Mouse (Mus musculus) neural tube, embryonic 15.5 days (tissue): ENCODE data around the gene Cux1. TPM values are rescaled to one million over a fixed set of nuclear protein-coding genes. Genes with fewer than 3 reads are reported as not detected.
A peak's percentile ranks its signal among the peaks of the same experiment; 100 is the strongest.

ENCODE experiments used
- ATAC-seq: fragments of 200-750 bp; cut with Nextera tagmentation; 2 replicates; pipeline ENCODE4 v1.8.0; 2017; ENCODE audit warnings: mild to moderate bottlenecking, moderate TSS enrichment, moderate library complexity; ENCODE audit not compliant: low FRiP score
- H3K27ac ChIP-seq: fragments of 300-500 bp; sonication (generic); replicated peaks from 2 replicates; pipeline ENCODE4 v1.5.1; 2015; ENCODE audit warnings: mild to moderate bottlenecking, inconsistent platforms
- H3K27me3 ChIP-seq: fragments of 300-500 bp; sonication (generic); replicated peaks from 2 replicates; pipeline ENCODE4 v1.6.1; 2015; ENCODE audit warnings: inconsistent platforms
- H3K36me3 ChIP-seq: fragments of 300-500 bp; sonication (generic); 2 replicates; pipeline ENCODE4 v1.6.1; 2015; ENCODE audit warnings: inconsistent platforms
- H3K4me1 ChIP-seq: fragments of 300-500 bp; sonication (generic); 2 replicates; pipeline ENCODE4 v1.6.1; 2015; ENCODE audit warnings: inconsistent platforms
- H3K4me2 ChIP-seq: fragments of 300-500 bp; sonication (generic); 2 replicates; pipeline ENCODE4 v1.6.1; 2015; ENCODE audit warnings: inconsistent platforms, mild to moderate bottlenecking, moderate library complexity
- H3K4me3 ChIP-seq: fragments of 300-500 bp; sonication (generic); replicated peaks from 2 replicates; pipeline ENCODE4 v1.5.1; 2015; ENCODE audit warnings: mild to moderate bottlenecking, inconsistent platforms
- H3K9ac ChIP-seq: fragments of 300-500 bp; sonication (generic); replicated peaks from 2 replicates; pipeline ENCODE4 v1.6.1; 2015; ENCODE audit warnings: mild to moderate bottlenecking, inconsistent platforms
- H3K9me3 ChIP-seq: fragments of 300-500 bp; sonication (generic); replicated peaks from 2 replicates; pipeline ENCODE4 v1.6.1; 2016; ENCODE audit warnings: inconsistent platforms
- WGBS: fragments of 180-500 bp; shearing (Covaris S2); methylation state at CpG from one replicate; pipeline ENCODE4 v1.1.7; 2015; ENCODE audit warnings: mixed read lengths; 5-methylcytosine and 5-hydroxymethylcytosine counted together
- polyA plus RNA-seq: library from polyadenylated mRNA; unstranded; fragments of >200 nt; fragmentation: Nextera tagmentation; extraction: Ambion mirVana; gene quantifications from 2 replicates; pipeline ENCODE4 v1.2.1, GENCODE M21; 2015

Cux1 gene
- polyA plus RNA-seq, 1 experiment from 2014 or later: 87.8 TPM

DNA sequence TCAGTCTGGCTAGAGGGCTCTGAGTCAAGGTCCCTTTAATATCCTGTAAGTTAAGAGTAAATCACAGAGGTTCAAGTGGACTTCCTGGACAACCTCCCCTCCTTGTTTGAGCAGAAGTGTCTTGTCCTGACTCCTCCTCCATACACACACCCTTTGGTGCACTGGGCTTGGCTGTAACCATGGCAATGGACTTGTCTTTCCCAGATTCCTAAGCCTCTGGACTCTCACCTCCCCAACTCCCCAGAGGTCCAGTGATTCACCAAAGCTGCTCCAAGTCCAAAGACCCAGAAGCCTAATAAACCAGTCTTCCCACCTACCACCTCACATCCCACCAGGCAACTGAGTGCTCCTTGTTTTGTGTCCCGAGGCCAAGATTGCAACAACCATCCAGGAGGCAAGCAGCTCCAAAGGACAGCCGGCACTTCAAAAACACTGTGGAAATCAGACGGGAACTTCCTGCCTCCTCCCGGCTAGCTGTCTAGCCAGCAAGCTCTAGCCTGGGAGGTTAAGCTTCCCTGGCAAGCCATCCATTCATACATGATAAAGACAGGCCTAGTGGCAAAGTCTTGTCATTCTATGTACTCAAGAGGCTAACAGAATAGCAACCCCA is 17.5 kb upstream of the Cux1 start:
- Histone ChIP-seq H3K4me3 (no peak overlapping the region), H3K9me3 (no peaks in the 10 kb centered on the region), H3K4me2 (no peak overlapping the region), H3K27ac (no peak overlapping the region), H3K9ac (no peak overlapping the region), H3K36me3 (no peaks in the 10 kb centered on the region), H3K4me1 (peaks cover 14% of the 10 kb centered on the region), H3K27me3 (peaks cover 23% of the 10 kb centered on the region)
- WGBS: 56% methylated on average over 4 of the region's 4 CpGs
- no peak for ATAC-seq

DNA sequence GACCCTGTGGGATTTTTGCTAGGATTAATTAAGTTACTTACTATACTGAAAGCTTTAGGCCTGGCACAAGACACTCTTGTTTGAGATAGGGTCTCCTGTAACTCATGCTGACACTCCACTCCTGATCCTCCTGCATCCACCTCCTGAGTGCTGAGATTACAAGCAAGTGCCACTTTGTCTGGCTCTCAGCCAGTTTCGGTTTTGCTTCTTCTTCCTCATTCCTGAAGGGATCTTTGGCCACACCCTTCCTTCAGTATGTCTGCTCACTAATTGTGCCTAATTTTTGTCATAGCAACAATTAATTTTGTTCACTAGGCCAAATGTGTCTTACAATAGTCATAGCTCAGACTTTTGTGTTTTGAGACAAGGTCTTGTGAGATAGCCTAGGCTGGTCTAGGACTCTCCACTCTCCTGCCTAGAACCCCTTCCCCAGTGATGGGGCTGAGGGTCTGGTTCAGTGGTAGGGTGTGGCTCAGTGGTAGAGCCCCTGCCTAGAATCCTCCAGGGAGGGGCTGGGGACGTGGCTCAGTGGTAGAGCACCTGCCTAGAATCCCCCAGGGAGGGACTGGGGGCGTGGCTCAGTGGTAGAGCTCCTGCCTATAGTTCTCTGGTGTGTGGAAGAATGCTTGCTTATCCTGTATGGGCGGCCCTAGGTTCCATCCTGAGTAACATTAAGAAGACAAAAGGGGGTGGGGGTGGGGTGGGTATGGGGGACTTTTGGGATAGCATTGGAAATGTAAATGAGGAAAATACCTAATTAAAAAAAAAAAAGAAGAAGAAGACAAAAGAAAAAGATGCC is 16.6 kb upstream of the Cux1 start:
- no peak overlapping the region for H3K9ac ChIP-seq
- H3K27me3 ChIP-seq: peaks cover 23% of the 10 kb centered on the region
- no peak overlapping the region for H3K4me3 ChIP-seq
- WGBS: 78% methylated on average over 4 of the region's 4 CpGs
- no peaks in the 10 kb centered on the region for H3K9me3 ChIP-seq
- no peak overlapping the region for H3K27ac ChIP-seq
- H3K36me3 ChIP-seq: no peaks in the 10 kb centered on the region
- H3K4me1 ChIP-seq: peaks cover 14% of the 10 kb centered on the region
- no peak for ATAC-seq
- no peak overlapping the region for H3K4me2 ChIP-seq

DNA sequence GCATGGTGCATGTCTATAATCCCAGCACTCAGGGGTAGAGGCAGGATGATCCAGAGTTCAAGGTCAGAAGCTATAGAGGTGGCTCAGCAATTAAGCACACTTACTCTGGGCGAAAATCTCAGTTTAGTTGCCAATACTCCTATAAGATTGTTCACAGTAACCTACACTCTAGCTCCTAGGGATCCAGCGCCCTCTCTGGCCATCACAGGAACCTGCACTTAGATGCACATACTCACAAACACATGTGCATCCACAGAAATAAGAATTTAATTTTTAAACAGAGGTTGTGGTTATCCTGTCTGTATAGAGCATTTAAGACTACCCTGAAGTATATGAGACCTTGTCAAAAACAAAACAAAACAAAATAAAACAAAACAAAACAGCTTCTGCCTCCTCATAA is 16.0 kb upstream of the Cux1 start:
- WGBS: 85% methylated on average over 2 of the region's 2 CpGs
- Histone ChIP-seq H3K9ac (no peak overlapping the region), H3K9me3 (no peaks in the 10 kb centered on the region), H3K4me1 (peaks cover 14% of the 10 kb centered on the region), H3K27ac (no peak overlapping the region), H3K36me3 (no peaks in the 10 kb centered on the region), H3K27me3 (peaks cover 23% of the 10 kb centered on the region), H3K4me3 (no peak overlapping the region), H3K4me2 (no peak overlapping the region)
- no peak for ATAC-seq

DNA sequence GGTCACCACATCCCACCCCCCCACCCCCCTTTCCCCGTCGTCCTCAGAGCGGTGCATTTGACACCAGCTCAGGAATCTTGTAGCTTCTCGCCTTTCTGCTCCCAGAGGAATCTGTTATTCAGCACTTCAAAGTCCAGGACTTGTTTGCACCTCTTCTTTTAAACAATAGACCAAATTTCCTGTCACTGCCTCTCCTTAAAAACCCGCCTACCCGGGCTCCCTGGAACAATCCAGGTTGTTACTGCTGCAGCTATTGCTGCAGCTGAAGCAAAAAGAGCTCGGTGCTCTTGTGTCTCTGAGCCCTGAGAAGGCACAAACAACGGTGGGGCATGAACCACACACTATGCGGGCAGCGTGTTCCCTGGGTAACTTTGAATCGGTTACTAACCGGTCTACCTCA is 14.9 kb upstream of the Cux1 start:
- Histone ChIP-seq H3K4me3 (no peak overlapping the region), H3K27ac (no peak overlapping the region), H3K4me1 (peaks cover 14% of the 10 kb centered on the region), H3K36me3 (no peaks in the 10 kb centered on the region), H3K4me2 (peak overlapping the region; percentile 34), H3K9me3 (no peaks in the 10 kb centered on the region), H3K9ac (no peak overlapping the region), H3K27me3 (peaks cover 23% of the 10 kb centered on the region)
- ATAC-seq: no peak
- WGBS: 5% methylated on average over 12 of the region's 12 CpGs

DNA sequence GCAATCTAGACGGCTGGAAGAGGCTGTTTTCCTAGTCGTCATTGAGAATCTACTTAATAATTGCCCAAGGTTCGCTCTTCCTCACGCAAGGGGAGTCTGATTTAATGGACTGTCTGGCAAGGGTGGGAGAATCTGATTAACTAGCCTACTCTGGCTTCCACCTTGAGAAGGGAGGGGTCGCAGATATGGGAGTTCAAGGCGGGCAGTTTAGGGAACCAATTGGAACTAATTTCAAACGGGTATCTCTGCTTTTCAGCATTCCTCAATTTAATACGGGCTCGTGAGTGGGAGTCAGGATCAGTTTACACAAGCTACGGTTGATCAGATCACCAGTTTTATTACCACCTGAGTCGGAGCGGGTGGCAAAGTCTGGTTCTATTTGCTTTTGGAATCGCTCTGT is 14.3 kb upstream of the Cux1 start:
- H3K27me3 ChIP-seq: peaks cover 23% of the 10 kb centered on the region
- H3K27ac ChIP-seq: no peak overlapping the region
- no peak overlapping the region for H3K4me3 ChIP-seq
- peak overlapping the region; percentile 14; the same call in 1 of the 2 replicates for H3K9ac ChIP-seq
- no peaks in the 10 kb centered on the region for H3K9me3 ChIP-seq
- ATAC-seq: no peak
- peaks cover 14% of the 10 kb centered on the region for H3K4me1 ChIP-seq
- no peaks in the 10 kb centered on the region for H3K36me3 ChIP-seq
- peak overlapping the region; percentile 34 for H3K4me2 ChIP-seq
- WGBS: 2% methylated on average over 13 of the region's 13 CpGs

DNA sequence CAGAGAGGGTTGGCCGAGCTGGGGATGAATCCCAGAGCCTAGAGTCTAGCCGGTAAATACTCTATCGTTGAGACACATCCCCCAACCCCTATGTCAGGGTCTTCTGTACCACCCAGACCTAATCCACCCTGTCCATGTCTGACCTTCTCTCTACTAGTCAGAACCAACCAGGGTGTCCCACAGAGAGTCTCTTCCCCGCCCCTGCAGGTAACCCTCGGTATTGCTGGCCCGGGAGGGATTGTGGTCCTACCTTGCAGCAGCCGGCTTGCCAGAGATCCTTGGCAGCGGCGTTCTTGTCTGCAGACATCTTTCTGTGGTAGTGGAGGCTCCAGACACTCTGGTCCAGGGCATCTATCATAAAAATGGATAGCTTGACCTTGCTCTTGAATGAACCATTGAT is 13.9 kb upstream of the Cux1 start:
- Histone ChIP-seq H3K27me3 (peaks cover 23% of the 10 kb centered on the region), H3K4me3 (no peak overlapping the region), H3K27ac (no peak overlapping the region), H3K4me2 (peak overlapping the region; percentile 34), H3K36me3 (no peaks in the 10 kb centered on the region), H3K9me3 (no peaks in the 10 kb centered on the region), H3K4me1 (peaks cover 14% of the 10 kb centered on the region), H3K9ac (no peak overlapping the region)
- no peak for ATAC-seq
- 18% methylated on average over 9 of the region's 9 CpGs for WGBS

DNA sequence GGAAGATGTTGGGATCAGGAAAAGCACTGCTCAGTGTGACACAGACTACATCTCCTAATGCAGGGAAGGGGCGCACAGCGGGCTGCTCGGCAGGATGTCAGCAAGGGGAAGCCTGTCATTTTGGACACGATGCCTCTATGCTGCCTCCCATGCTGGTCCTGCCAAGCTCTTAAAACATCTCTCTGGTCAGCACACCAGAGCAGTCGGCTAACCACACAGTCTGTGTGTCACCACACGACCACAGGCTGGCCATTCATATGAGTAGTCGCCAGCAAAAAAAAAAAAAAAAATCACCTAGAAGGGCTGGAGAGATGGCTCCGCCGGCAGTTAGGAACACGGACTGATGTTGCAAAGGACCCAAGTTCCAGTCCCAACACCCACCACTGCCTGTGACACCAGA is 10.9 kb upstream of the Cux1 start:
- Histone ChIP-seq H3K4me2 (no peak overlapping the region), H3K27ac (no peak overlapping the region), H3K4me3 (no peak overlapping the region), H3K36me3 (no peaks in the 10 kb centered on the region), H3K4me1 (peaks cover 14% of the 10 kb centered on the region), H3K9ac (no peak overlapping the region), H3K27me3 (peaks cover 23% of the 10 kb centered on the region), H3K9me3 (no peaks in the 10 kb centered on the region)
- ATAC-seq: no peak
- WGBS: 57% methylated on average over 10 of the region's 10 CpGs

DNA sequence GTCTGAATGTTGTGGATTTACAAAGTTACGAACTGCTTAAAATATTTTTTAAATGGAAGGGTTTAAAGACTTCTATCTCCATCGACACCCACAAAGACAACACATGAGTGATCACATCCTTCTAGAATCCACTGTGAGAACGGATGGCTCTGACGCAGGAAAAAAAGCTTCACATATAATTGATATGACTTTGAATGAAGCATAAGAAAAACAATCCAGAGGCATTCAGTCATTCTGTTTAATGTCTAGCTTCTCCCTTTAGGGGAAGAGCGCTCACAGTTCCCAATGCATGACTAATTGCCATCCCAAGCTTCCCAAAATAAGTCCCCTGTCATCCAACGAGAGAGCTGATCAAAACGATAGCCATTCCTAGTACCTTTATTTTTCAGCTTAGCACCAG is 2.9 kb upstream of the Cux1 start:
- no peaks in the 10 kb centered on the region for H3K9me3 ChIP-seq
- peaks cover 14% of the 10 kb centered on the region; the same call in 1 of the 2 replicates for H3K27me3 ChIP-seq
- no peak overlapping the region for H3K4me2 ChIP-seq
- no peaks in the 10 kb centered on the region for H3K36me3 ChIP-seq
- no peak overlapping the region for H3K4me3 ChIP-seq
- H3K27ac ChIP-seq: no peak overlapping the region
- peaks cover 22% of the 10 kb centered on the region for H3K4me1 ChIP-seq
- ATAC-seq: no peak
- WGBS: 51% methylated on average over 7 of the region's 7 CpGs
- H3K9ac ChIP-seq: no peak overlapping the region

DNA sequence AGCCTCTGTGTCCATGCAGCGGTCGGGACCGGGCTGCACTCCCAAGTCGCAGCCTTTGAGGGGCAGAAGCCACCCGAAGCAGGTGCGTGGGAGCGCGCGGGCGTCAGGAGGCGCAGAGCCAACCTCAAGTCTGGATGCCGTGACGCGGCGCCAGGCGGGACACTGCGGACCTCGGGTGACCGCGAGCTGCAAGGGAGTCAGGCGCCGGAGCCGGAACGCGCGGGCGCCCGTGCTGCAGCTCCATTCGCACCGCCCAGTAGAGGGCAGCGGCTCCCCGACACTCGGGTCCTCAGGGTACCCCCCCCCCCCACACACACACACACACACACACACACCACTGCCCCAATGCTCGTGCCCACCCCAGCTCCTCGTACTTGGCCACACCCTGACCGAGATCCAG is 1.5 kb upstream of the Cux1 start:
- no peaks in the 10 kb centered on the region for H3K9me3 ChIP-seq
- H3K27me3 ChIP-seq: peaks cover 14% of the 10 kb centered on the region; the same call in 1 of the 2 replicates
- no peak for ATAC-seq
- H3K4me2 ChIP-seq: peak overlapping the region; percentile 98
- no peak overlapping the region for H3K27ac ChIP-seq
- no peaks in the 10 kb centered on the region for H3K36me3 ChIP-seq
- H3K4me1 ChIP-seq: peaks cover 34% of the 10 kb centered on the region
- H3K4me3 ChIP-seq: peak overlapping the region; percentile 98
- 0% methylated on average over 29 of the region's 36 CpGs for WGBS
- H3K9ac ChIP-seq: peak overlapping the region; percentile 31; the same call in 1 of the 2 replicates

DNA sequence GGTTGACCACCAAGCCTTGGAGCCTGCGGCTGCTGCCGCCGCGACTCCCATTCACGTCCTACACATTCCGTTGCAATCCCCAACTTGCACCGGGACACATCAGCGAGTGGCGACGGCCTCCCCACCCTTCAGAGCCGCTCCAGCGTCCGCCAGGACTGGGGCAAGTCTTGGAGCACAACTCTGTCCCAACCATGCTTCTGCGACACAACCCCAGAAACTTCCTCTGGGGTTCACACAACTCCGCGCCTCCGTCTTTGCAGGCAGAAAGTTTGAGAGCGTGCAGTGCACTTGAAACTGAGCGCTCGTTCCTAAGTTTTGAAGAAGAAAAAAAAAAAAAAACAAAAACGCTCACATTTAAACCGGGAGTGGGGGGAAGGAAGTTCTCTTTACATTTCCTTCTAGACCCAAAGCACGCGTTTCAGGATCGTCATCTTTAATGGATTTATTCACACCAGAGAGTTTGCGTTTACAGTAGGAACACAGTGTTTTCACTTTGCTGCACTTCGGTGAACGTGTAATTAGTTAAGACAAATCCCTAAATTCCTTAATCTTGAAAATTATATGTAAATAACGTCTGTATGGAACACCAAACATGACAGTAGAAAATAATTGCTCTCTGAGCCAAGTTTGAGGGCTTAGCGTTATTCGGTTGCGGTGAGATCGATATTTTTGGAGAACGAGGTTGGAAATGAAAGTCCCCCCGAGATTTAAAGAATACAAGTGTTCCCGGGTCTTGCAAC is 906 bp upstream of the Cux1 start:
- WGBS: under 1% methylated on average over 36 of the region's 36 CpGs
- Histone ChIP-seq H3K4me1 (peaks cover 40% of the 10 kb centered on the region), H3K9ac (peak overlapping the region; percentile 97), H3K4me2 (peak overlapping the region; percentile 98), H3K27me3 (peaks cover 14% of the 10 kb centered on the region; the same call in 1 of the 2 replicates), H3K4me3 (peak overlapping the region; percentile 98), H3K36me3 (no peaks in the 10 kb centered on the region), H3K9me3 (no peaks in the 10 kb centered on the region), H3K27ac (peak overlapping the region; percentile 97)
- no peak for ATAC-seq

DNA sequence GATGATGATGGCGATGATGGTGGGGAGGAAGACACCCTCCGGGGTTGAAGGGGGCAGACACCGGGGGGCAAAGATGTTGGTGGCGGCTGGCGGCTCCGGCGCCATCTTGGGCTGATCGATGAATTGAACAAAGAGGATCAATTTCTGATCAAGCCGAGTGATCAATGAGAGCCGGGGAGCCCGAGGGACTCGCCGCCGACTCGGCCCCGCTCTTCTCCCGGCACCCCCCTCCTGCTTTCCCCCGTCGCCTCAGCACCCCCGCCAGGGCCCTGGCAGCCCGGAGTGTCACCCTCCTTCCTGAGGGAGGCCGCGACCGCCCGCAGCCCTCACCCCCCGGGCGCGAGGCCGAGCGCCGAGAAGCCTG is 496 bp downstream of the Cux1 start:
- peaks cover 44% of the 10 kb centered on the region for H3K4me1 ChIP-seq
- WGBS: under 1% methylated on average over 31 of the region's 31 CpGs
- H3K9me3 ChIP-seq: no peaks in the 10 kb centered on the region
- peaks cover 12% of the 10 kb centered on the region; the same call in 1 of the 2 replicates for H3K27me3 ChIP-seq
- peak; percentile 63 for ATAC-seq
- peak overlapping the region; percentile 97 for H3K9ac ChIP-seq
- no peaks in the 10 kb centered on the region for H3K36me3 ChIP-seq
- H3K27ac ChIP-seq: peak overlapping the region; percentile 97
- peak overlapping the region; percentile 98 for H3K4me2 ChIP-seq
- peak overlapping the region; percentile 98 for H3K4me3 ChIP-seq
